Mouse (Mus musculus) left cerebral cortex, postnatal 25 days (tissue): ENCODE results near the gene Castor2. TPM values are rescaled to one million over a fixed set of nuclear protein-coding genes. Genes with fewer than 3 reads are reported as not detected.
A peak's percentile ranks its signal among the peaks of the same experiment; 100 is the strongest.

ENCODE experiments used
- DNase-seq, 2 experiments: peaks; one replicate each; pipeline ENCODE4 v3.0.0; 2022; ENCODE audit warnings: low spot score in 2 of 2, mixed read lengths in 1 of 2
- intact Hi-C: fragments of 180-260 bp; cut with DNase I; formaldehyde crosslinking; loops from one replicate; pipeline ENCODE4 v1.15.1; 2025
- total RNA-seq, 2 experiments: library from RNA; stranded (reverse); gene quantifications; 2 replicates each; pipeline ENCODE4 v1.2.3; 2021

Gene Castor2
- total RNA-seq, 2 experiments from 2014 or later = 76.5 to 78.2 TPM

DNA sequence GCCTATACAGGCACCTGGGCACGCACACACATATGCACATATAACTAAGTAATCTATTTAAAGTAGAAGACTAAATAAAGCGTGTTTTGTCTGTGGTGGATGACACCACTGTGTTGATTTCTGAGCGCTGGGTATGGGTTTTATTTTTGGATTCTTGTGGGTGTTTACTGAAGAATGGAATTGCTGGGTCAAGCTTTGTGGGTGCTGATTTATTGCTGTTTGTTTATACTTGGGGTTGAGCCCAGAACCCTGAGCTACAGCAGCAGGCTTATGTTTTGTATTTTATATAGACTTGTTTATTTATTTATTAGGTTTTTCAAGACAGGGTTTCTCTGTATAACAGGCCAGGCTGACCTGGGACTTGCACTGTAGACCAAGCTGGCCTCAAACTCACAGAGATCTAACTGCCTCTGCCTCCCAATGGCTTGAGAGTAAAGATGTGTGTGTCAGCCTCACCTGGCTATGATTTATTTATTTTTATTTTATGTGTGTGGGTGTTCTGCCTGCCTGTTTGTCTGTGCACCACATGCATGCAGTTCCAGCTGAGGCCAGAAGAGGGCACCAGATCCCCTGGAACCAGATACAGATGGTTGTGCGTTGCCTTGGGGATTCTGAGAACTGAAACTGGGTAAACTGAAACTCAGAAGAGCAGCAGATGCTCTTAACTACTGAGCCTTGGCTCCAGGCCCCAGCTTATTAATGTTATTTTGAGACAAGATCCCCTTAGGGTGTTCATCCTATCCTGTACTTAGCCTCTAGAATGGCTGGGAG is 87.6 kb downstream of the Castor2 start:
- peak in 1 of 2 experiments; percentile 43 for DNase-seq
- intact Hi-C loops = loop anchor here (2.0 kb wide), 1 partner anchor 156 kb away; no protein-coding TSS in a partner anchor

DNA sequence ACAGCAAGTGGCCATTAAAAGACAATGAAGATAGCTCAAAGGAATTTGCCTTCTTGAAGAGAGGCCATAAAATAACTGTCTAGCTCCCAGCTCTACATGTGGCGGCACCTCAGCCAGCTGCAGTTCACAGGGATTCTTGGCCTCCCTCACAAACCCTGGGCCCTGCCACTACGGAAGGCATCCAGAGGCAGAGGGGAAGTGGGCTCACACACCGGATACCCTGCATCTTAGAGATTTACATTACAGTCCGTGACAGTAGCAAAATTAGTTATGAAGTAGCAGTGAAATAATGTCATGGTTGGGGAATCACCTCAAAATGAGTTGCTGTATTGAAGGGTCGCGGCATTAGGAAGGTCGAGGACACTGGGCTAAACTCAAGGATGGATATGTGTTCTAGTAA is 89.1 kb downstream of the Castor2 start:
- no peak for DNase-seq
- intact Hi-C loops = no loop called here

DNA sequence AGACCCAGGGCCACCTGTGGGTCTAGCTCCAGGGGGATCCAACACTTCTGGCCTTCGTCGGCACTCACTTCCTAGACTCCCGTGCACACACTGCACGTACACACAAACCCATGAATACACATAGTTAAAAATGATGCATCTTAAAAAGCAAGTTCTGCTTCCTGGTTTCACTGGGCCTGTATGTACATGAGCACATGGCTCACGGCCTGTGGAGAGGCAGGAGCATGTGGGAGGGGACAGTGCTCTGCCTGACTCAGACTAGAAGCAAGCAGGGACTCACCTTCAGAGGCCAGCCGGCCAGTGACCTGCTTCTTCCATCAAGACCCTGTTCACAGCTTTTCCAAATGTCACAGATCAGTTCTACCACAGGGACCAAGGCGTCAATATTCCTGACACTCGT is 94.2 kb downstream of the Castor2 start:
- no peak for DNase-seq
- intact Hi-C loops = no loop called here

Other genes starting within 250 kb of the Castor2 start
- 10 to 100 TPM; 15.2 to 17.2 TPM for gene Rcc1l, start 77.1 kb downstream of the Castor2 start, total RNA-seq
- 10 to 100 TPM; 15.1 to 16.7 TPM for gene Gtf2ird2, start 84.3 kb downstream of the Castor2 start, total RNA-seq
- 1 to 10 TPM; 5.1 to 7.3 TPM for gene Ncf1, start 129.9 kb downstream of the Castor2 start, total RNA-seq
- 100 to 1,000 TPM; 213 to 217 TPM for gene Gtf2i, start 215.0 kb downstream of the Castor2 start, total RNA-seq